Mouse (Mus musculus): ENCODE data around the gene Wdr47.
"Not testable (repeated sequence)": the region's sequence is repeated elsewhere in the genome, so short reads cannot be mapped to it uniquely, and the experiment has no call there.

Wdr47 gene

GRCm38 (mm10) chr3:108591530-108592522 lies 747 bp downstream of the Wdr47 start:
- in situ Hi-C loops (cut with MboI; ENCODE audit: low pct_unique_long_range_greater_than_20kb in 1 of 2, low sequenced_read_pairs in 2 of 2, unreplicated experiment in 1 of 2): no loop called here

- in situ Hi-C loops (cut with MboI; ENCODE audit: low pct_unique_long_range_greater_than_20kb in 1 of 2, low sequenced_read_pairs in 2 of 2, unreplicated experiment in 1 of 2): no loop called here
Observed at GRCm38 (mm10) chr3:108608906-108609305, 17.8 kb downstream of the Wdr47 start.

GRCm38 (mm10) chr3:108634761-108635160 lies 43.7 kb downstream of the Wdr47 start:
- in situ Hi-C loops (cut with MboI; ENCODE audit: low pct_unique_long_range_greater_than_20kb in 1 of 2, low sequenced_read_pairs in 2 of 2, unreplicated experiment in 1 of 2): no loop called here

- in situ Hi-C loops (cut with MboI; ENCODE audit: low pct_unique_long_range_greater_than_20kb in 1 of 2, low sequenced_read_pairs in 2 of 2, unreplicated experiment in 1 of 2): no loop called here
Observed at GRCm38 (mm10) chr3:108639412-108639811, 48.3 kb downstream of the Wdr47 start.

GRCm38 (mm10) chr3:108640998-108641397 lies 49.9 kb downstream of the Wdr47 start:
- in situ Hi-C loops (cut with MboI; ENCODE audit: low pct_unique_long_range_greater_than_20kb in 1 of 2, low sequenced_read_pairs in 2 of 2, unreplicated experiment in 1 of 2): no loop called here

- in situ Hi-C loops (cut with MboI; ENCODE audit: low pct_unique_long_range_greater_than_20kb in 1 of 2, low sequenced_read_pairs in 2 of 2, unreplicated experiment in 1 of 2): no loop called here
Observed at GRCm38 (mm10) chr3:108644856-108645255, 53.8 kb downstream of the Wdr47 start.

- in situ Hi-C loops (cut with MboI; ENCODE audit: low pct_unique_long_range_greater_than_20kb in 1 of 2, low sequenced_read_pairs in 2 of 2, unreplicated experiment in 1 of 2): no loop called here
Observed at GRCm38 (mm10) chr3:108646036-108646435, 55.0 kb downstream of the Wdr47 start.

GRCm38 (mm10) chr3:108647681-108648080 lies 56.6 kb downstream of the Wdr47 start:
- in situ Hi-C loops (cut with MboI; ENCODE audit: low pct_unique_long_range_greater_than_20kb in 1 of 2, low sequenced_read_pairs in 2 of 2, unreplicated experiment in 1 of 2): not testable (repeated sequence)

GRCm38 (mm10) chr3:108652866-108653642 lies 62.0 kb downstream of the Wdr47 start:
- in situ Hi-C loops (cut with MboI; ENCODE audit: low pct_unique_long_range_greater_than_20kb in 1 of 2, low sequenced_read_pairs in 2 of 2, unreplicated experiment in 1 of 2): no loop called here

GRCm38 (mm10) chr3:108653710-108654379 lies 62.8 kb downstream of the Wdr47 start, which contains the start of gene Clcc1:
TSS of gene Clcc1 (plus strand) at chr3:108653913.
- in situ Hi-C loops (cut with MboI; ENCODE audit: low pct_unique_long_range_greater_than_20kb in 1 of 2, low sequenced_read_pairs in 2 of 2, unreplicated experiment in 1 of 2): no loop called here

GRCm38 (mm10) chr3:108654566-108654965 lies 63.5 kb downstream of the Wdr47 start:
- in situ Hi-C loops (cut with MboI; ENCODE audit: low pct_unique_long_range_greater_than_20kb in 1 of 2, low sequenced_read_pairs in 2 of 2, unreplicated experiment in 1 of 2): no loop called here

GRCm38 (mm10) chr3:108655486-108655885 lies 64.4 kb downstream of the Wdr47 start:
- in situ Hi-C loops (cut with MboI; ENCODE audit: low pct_unique_long_range_greater_than_20kb in 1 of 2, low sequenced_read_pairs in 2 of 2, unreplicated experiment in 1 of 2): no loop called here

- in situ Hi-C loops (cut with MboI; ENCODE audit: low pct_unique_long_range_greater_than_20kb in 1 of 2, low sequenced_read_pairs in 2 of 2, unreplicated experiment in 1 of 2): no loop called here
Observed at GRCm38 (mm10) chr3:108658612-108659011, 67.5 kb downstream of the Wdr47 start.

GRCm38 (mm10) chr3:108660941-108661340 lies 69.9 kb downstream of the Wdr47 start:
- in situ Hi-C loops (cut with MboI; ENCODE audit: low pct_unique_long_range_greater_than_20kb in 1 of 2, low sequenced_read_pairs in 2 of 2, unreplicated experiment in 1 of 2): no loop called here

GRCm38 (mm10) chr3:108676616-108677015 lies 85.5 kb downstream of the Wdr47 start:
- in situ Hi-C loops (cut with MboI; ENCODE audit: low pct_unique_long_range_greater_than_20kb in 1 of 2, low sequenced_read_pairs in 2 of 2, unreplicated experiment in 1 of 2): no loop called here

GRCm38 (mm10) chr3:108681004-108681403 lies 89.9 kb downstream of the Wdr47 start:
- in situ Hi-C loops (cut with MboI; ENCODE audit: low pct_unique_long_range_greater_than_20kb in 1 of 2, low sequenced_read_pairs in 2 of 2, unreplicated experiment in 1 of 2): no loop called here

GRCm38 (mm10) chr3:108683597-108683996 lies 92.5 kb downstream of the Wdr47 start:
- in situ Hi-C loops (cut with MboI; ENCODE audit: low pct_unique_long_range_greater_than_20kb in 1 of 2, low sequenced_read_pairs in 2 of 2, unreplicated experiment in 1 of 2): not testable (repeated sequence)

- in situ Hi-C loops (cut with MboI; ENCODE audit: low pct_unique_long_range_greater_than_20kb in 1 of 2, low sequenced_read_pairs in 2 of 2, unreplicated experiment in 1 of 2): no loop called here
Observed at GRCm38 (mm10) chr3:108685701-108686100, 94.6 kb downstream of the Wdr47 start.

- in situ Hi-C loops (cut with MboI; ENCODE audit: low pct_unique_long_range_greater_than_20kb in 1 of 2, low sequenced_read_pairs in 2 of 2, unreplicated experiment in 1 of 2): no loop called here
Observed at GRCm38 (mm10) chr3:108689015-108689441, 97.9 kb downstream of the Wdr47 start.
